Mouse (Mus musculus): ENCODE results near the gene Epop.

GRCm38 (mm10) chr11:97671177-97671527 lies 41.6 kb upstream of the Epop start:
- no peak for TF ChIP-seq CTCF (IDR thresholded peaks at IDR 0.05; ENCODE audit: extremely low read depth, insufficient read length, insufficient replicate concordance, low read depth, low read length)
- TF ChIP-seq POLR2A (IDR thresholded peaks at IDR 0.05; ENCODE audit: low read depth, low read length), result no peak
